Mouse (Mus musculus) gastrocnemius, adult 8-10 months (tissue): ENCODE results near the gene Gcgr. TPM values are rescaled to one million over a fixed set of nuclear protein-coding genes. Genes with fewer than 3 reads are reported as not detected.

Experiments
- DNase-seq, 2 experiments: peaks; one replicate each; pipeline ENCODE4 v3.0.0; 2022; ENCODE audit warnings: low spot score in 2 of 2
- total RNA-seq, 4 experiments: library from RNA; stranded (reverse); gene quantifications; 2 replicates each; pipeline ENCODE4 v1.2.4; 2022

Gcgr gene
- total RNA-seq, result under 1 TPM in 1 of 4 experiments, not detected in 3; 0.29 TPM

DNA sequence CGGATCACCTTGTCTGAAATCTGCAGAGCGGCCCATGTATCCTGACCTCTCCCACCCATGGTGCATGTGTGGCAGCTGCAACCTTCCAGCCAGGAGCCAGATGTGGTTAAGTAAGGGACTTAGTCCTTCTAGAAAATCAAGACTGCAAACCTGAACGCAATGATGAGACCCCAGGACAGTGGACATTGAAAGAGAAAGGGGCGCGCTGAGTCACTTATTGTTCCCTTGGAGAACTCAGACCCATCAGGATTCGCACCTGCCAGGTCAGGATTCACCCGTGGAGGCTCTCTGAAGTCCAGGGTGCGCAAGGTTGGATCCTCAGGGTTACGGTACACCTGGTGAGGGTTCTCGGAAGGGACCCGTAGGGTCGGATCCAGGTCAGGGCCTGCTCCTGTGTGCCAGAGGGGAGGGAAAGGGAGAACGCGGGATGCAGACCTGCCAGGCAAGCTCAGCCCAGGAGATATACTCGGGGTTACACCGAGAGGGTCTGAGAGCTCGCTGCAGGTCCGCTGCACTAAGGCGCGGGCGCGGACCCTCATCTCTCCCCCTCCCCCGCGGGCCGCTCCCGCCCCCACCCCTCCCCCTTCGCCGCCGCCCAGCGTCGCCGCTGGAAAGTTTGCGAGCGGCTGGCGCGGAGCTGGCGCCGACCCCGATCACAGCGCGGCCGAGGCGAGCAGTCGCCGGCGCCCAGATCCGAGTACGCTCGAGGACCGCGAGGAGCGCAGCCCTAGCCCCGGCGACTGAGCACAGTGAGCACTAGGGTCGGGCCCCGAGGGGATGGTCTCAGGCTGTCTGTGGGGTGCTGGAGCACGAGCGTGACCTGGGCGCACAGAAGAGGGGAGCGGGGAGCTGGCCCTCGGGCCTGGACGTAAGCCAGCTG is at the start of gene Gcgr:
Gene Gcgr (plus strand): TSS at position 615 of the 880 bp plus-strand sequence.
- no peak for DNase-seq

DNA sequence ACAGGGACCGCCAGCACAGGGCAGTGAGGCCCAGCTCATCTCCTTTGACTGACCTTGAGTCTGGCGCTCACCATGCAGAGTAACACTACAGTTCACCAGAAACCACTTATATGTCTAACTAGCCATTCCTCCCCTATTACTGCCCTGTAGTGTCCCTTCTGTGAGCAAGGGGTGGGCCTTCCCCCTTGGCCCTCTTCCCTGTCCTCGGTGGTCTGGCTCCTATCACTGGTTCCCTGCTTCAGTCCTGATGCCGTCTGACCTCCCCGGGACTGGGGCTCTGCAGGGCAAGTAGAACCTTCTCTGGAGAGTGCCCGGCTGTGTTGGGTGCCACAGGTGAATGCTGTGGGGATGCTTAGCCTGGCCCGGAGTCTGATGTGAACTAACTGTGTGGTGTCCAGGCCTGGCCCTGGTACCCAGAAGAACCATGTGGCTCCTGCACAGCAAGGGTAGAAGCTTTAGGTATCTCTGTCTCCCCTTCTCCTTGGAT is 47.0 kb upstream of the Gcgr start:
- no peak for DNase-seq

DNA sequence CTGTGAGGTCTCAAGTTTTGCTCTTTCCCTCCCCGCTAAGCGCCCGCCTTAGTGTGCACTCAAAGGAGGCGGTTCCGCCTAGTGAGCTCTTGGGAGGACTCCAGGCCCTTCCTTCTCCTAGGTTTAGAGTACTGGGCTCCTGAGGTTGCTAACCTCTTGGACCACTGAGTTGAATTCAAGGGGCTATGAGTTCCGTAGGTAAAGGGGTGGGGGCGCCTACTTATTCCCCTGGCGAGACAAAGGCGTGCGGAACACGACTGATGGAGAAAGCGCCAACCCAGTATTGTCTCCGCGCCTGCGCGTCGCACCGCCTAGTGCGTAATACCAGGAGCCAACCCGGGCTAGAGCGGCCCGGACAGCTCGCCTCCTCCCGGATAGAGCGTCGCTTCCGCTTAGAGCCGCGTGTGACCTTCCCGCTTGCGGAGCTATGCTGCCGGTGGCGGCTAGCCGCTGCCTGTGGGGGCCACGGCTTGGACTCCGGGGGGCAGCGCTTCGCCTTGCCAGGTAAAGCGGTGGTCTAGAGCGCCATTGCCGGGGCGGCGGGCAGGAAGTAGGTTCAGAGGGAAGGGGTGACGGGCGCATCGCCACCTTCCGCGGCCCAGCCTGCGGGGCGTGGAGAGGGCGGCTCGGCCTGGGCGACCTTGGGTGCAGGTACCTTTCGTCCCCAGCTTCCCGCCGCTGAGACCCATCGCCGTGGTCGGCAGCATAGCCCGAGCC is 46.1 kb upstream of the Gcgr start, which contains the start of gene Mrpl12:
Gene Mrpl12 (plus strand): TSS at position 349 of the 717 bp plus-strand sequence.
- peak; percentile 76 to 86 for DNase-seq

DNA sequence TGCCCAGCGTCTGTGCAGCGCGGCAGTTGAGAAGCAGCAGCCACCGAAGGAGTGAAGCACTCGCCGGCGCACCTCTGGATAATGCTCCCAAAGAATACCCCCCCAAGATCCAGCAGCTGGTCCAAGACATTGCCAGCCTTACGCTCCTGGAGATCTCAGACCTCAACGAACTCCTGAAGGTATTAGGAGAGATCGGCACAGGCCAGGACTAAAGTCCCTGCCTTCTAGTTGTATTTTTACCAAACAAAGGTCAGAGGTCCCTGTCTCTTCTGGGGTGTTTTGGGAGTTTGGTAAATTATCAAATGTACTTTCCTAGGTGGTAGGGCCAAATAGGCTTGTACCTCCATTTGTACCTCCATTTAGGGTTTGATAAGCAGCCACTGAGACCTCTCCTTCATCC is 45.2 kb upstream of the Gcgr start:
- DNase-seq, result no peak

DNA sequence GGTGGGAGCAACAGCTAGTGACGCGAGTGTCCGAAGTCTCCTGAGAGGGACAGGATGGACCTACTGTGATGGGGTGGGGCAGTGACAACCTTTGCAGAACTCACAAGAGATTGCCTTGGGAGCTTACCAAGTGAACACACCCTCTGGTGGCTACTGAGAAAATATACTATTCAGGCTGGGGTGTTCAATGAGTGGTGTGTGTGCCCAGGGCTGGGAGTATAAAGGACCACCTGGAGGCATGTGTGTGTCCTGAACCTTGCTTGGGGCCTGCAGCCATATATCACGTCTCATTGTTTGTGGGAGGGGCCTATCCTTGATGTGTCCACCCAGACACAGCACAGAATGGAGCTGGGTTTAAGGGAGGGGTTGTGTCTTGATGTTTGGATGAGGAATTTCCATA is 42.0 kb upstream of the Gcgr start:
- no peak for DNase-seq

DNA sequence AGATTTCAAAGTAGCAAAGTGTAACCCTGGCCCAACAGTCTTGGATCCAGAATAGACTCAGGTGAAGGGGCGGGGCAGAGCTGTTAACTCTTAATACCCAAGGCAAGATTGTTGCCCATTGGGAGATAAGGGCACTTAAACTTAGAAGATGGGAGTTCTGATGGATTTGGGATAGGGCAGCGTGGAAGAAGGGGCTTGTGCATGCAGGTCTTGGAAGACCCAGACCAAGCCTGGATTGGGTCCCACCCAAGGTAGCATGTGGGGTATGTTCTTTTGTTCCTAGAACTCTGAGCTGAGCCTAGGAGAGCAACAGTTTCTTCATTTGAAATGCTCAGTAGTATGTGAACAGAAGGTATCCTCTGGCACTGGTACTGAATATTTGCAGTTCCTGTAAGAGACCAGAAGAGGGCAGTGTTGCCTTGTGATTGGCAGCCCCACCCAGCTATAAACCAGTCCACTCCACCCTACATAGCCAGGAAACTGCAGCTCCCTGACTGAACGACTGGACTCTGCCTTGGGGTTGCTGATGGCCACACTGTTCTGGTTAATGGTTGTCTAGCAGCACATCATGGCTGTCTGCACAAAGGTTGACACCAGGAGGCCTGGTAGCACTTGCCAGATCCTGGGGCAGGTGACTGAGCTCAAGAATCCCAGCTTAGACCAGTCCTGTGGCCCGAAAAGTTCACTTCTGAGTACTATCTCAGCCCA is 41.3 kb upstream of the Gcgr start:
- peak; percentile 27 to 32 for DNase-seq

DNA sequence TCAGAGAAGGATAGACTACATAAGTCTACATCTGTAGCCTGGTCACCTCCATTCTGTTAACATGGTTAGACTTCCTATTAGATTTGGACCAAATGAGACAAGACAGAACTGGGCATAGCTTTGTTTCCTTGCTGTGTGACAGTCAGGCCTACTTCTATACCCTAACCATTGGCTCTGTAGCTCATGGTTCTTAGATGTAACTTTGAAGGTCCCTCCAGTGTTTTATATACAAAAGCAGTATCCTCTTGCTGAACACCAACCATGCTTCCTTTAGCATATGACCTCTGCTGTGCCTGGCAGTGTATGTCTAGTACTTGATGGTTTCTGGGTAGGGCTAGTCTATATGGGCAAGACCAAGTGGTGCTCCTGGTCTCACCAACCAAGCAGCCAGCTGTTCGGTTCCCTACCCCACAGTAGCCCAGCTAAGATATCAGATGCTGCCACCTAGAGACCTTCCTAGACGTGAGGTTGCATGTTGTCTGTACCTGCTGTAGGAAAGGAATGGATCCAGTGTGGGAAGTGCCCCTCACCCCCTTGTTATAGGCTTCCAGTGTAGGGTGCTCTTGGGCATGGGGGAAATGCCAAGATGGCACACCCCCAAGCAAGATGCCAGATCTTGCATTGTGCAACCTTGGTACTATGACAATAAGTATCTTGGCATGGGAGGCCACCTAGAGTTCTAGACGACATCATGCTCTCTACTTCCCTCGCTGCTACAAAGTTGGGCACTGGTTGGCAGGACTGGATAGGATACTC is 40.0 kb upstream of the Gcgr start:
- DNase-seq, result no peak

DNA sequence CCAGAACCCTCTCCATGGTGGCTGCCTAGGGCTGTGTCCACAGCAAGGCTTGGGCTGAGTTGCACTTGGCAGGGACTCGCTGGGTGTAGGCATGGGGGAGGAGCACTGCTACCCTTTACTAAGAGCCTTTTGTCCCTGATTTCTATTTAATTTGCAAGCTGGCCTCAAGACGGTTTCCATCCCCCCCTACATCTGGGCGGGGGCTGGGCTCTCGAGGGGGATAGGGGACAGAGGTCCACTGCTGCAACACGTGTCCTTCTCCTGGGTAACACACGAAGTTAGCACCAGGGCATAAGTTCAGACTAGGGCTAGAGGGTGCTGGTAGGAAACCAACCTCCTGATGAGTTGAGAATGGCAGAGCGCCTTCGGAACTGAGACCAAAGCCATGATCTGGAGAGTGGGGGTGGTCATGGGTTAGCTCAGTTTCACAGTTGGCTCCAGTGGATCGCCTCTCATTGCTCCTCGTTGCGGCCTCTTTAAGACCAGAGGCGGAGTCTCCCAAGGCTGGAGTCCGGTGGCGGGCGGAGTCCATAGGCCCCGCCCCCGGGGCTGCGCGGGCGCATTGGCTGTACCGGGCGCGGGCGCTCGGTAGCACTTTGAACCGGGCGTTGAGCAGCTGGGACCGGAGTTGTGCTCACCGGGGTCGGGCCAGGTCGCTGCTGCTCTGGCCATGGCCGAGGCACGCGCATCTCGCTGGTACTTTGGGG is 39.0 kb upstream of the Gcgr start, which contains the start of gene Slc25a10:
Gene Slc25a10 (plus strand): TSS at position 524 of the 707 bp plus-strand sequence.
- peak; percentile 84 to 87 for DNase-seq

DNA sequence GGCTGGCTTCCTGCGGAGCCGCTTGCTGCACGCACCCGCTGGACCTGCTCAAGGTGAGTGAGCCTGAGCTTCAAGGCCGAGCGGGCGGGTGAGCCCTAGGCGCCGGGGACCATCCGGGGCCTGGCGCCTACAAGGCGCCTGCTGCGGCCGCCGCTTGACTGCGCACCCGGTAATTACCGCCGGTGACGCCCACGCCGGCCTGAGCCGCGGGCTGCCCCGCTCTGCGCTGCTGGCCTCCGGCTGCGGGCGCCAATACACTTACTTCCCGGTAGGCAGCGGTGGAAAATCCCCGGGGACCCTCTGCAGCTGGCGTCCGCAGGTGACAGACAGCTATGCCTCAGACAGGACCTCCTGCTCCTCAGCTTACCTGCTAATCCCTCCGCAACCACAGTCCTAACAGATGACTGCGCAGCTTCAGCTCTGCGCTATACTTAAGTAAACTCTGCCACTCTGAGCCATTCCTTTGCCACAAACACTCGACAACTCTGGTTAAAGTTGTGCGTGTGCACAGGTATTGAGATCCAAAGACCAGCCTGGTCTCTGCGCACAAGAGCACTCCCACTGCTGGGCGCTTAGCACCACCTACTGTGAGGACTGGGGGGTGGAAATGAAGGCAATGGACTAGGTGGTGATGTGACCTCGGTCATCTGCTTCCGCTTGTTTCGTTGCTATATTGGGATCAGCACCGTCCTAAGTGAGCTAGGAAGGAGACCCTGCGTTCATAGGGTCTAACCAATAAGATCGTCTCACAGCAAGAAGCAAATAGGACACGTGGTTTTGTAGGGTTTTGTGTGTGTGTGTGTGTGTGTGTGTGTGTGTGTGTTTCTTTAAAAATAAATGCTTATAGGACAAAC is 38.2 kb upstream of the Gcgr start:
- no peak for DNase-seq

DNA sequence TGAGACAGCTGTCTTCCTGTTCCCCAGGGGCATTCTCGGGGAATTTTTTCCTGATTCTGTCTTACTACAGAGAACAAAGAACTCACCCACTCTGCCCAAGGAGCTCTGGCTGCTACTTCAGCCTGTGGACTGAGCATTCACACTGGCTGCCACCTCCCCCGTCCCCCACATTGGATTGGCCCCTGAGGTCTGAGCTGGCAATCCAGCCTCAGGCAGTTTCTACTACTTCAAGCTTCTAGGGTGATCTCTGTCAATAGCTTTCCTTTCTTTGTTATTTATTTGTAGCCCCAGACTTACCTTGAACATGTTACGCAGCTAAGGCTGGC is 37.7 kb upstream of the Gcgr start:
- DNase-seq, result no peak

DNA sequence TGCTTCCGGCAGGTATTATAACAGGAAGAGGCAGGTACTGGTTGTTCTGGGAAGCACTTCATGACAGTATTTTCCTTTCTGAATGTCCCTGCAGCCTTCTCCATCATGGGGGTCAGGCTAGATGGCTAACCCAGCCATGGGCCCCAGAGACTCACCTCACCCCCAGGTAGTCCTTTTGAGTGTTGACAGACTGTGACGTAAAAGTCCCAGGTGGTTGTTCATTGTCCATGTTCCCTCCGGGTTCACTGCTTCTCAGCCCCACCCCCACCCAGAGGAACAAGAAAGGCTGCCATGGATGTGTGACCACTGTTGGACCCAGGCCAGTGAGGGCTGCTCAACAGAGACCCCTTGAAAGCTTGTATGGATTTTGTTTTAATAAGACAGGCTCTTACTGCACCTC is 37.1 kb upstream of the Gcgr start:
- DNase-seq, result no peak

DNA sequence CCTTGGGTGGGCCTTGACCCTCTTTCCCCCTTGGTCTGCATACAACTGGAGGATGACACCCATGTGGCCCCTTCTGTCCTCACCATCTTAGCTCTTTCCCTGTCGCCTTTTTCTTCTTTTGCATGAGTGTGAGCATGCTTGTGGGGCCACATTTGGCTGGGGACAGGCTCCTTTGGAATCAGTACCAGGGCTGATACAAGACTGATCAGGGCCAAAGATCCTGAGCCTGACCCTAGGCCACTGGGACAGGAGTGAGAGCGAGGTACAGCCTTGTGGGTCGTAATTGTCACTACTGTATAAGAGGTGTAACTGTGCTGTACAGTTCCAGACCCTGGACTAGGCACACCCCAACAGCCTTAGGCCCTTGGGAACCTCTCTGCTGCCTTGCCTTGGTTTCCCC is 36.6 kb upstream of the Gcgr start:
- DNase-seq, result no peak

DNA sequence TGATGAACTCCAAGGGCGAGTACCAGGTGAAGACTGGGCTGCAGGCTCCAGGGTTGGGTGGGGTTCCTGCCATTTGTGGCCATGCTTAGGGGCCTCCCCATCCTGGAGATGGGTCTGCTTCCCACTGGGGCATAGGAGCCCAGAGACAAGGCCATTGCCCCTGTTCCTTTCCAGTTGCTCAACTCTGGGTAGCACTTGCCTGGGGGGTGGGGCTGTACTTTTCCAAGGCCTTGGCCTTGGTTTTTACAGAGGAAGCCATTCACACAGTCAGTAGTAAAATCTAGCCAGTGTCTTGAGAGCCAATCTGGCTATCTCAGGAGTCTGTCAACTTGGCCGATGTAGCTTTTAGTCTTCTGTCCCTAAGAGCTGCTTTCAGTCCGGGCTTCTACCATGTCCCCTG is 33.1 kb upstream of the Gcgr start:
- no peak for DNase-seq

DNA sequence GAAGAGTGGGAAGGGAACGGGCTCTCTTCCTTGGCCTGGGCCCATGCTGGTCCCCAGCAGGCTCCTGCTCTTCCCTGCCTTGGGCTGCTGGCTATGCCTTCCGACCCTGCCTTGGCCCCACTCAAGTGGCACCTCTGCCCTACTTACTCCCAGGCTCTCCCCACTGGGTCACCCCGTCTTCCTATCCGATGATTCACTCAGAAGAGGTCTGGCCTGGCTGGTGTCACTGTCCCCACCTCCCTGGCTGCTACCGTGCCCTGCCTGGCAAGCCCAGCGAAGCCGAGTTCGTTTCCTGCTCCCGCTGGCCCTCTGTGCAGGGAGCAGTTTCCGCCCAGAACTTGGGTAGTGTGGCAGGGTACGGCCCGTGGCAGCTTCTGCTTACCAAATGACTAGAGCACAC is 32.3 kb upstream of the Gcgr start:
- no peak for DNase-seq

DNA sequence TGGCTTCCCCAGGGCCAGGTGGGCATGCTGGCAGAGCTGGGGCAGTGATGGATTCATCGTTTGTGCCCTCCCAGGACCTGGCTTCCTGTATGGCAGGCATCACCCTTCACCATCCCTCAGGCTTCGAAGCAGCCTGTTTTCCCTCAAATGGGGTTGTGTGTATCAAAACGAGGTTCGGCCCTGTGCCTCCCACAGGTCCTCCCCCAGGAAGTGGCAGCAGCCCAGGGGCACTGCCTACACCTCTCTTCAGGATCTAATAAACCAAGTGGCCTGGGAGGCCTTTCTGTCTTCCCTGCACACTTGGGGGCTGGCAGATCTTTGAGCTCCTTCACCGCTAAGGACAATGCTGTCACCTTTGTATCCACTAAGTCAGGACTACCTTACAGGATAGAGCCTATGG is 31.6 kb upstream of the Gcgr start:
- no peak for DNase-seq

DNA sequence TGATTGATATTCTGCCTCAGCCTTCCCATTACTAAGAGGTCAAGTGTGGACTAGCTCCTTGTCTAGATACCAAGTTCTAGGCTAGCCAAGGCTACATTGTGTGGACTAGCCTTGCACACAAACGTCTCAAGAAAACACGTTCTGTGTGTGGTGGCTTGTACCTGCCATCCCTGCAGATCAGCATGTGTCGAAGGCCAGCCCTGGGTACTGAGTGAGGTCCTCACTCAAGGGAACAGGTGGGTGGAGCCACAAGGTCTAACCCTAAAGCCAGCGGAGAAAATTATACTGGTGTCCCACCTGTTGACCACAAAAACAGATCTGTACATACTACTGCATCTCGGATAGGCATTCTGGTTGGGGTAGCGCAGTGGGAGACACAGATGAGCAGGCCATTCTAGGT is 30.6 kb upstream of the Gcgr start:
- no peak for DNase-seq

DNA sequence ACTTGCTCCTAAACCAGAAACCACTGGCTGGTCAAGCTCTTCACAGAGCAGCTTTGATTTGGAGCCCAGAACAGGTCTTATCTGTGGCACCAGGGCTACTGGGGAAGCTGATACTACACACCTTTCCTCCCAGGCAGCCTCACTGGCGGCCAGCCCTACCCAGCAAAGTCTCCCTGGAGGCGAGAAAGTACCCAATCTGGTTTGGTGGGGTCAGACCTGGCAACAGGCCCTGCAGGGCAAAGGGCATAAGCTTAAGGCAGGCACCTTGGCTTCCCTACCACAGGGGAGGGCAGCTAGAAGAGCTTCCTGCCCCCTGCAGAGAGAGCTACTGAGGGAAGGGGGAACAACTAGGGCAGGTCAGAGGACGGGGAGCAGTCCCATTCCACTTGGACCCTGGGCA is 30.1 kb upstream of the Gcgr start:
- no peak for DNase-seq

DNA sequence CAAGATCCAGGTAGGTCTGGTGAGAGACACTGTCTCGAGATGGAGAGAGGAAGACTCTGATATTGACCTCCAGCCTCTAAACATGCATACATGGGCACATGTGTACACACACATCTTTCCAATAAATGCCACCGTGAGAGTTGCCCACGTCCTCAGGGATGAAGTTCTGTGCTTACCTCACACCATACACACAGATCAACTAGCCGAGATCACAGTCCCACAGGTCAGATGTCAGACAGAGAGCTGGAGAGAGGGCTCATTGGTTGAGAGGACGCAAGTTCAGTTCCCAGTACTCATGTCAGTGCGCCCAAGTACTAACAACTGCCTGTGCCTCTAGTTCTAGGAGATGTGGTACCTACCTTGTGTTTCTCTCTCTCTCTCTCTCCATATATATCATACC is 29.5 kb upstream of the Gcgr start:
- DNase-seq, result no peak

DNA sequence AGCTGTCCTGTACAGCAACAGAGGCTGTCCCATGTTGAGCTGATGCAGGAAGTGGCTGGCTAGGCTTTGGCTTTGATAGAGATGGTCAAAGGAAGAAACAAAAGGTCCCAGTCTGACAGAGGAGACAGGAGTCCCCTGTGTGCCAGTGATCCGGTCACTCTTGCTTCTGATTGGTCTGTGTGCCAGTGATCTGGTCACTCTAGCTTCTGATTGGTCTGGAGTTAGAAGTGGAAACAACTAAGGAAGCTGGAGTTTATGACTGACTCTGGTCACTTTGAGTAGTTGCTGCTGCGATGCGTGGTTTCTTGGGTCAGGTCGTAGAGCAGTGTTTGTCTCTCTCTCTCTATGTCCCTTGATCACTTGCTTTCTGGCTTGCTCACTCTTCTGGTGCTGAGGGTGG is 28.8 kb upstream of the Gcgr start:
- DNase-seq, result no peak

DNA sequence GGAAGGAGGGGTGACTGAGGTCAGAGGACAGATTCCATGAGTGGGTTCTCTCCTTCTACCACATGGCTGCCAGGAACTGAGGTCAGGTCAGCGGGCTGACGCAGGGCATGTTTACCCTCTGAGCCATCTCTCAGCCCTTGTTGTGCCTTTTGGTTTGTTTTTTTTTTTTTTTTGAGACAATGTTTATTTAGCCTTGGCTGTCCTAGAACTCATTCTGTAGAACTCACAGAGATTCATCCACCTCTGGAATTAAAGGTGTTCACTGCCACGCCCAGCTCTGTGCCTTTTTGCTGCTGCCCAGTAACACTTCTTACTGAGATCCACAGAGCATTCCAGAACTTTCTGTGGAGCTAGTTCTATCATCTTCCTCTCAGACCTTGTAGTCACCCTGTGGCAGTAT is 24.8 kb upstream of the Gcgr start:
- no peak for DNase-seq
